Mouse (Mus musculus) liver, embryonic 11.5 days (tissue): ENCODE data around the gene Slc12a9. TPM values are rescaled to one million over a fixed set of nuclear protein-coding genes. Genes with fewer than 3 reads are reported as not detected.
A peak's percentile ranks its signal among the peaks of the same experiment; 100 is the strongest.

Experiments
- ATAC-seq: fragments of 200-750 bp; cut with Nextera tagmentation; replicated peaks from 2 replicates; pipeline ENCODE4 v1.8.0; 2017; ENCODE audit warnings: moderate number of reproducible peaks, mild to moderate bottlenecking, moderate TSS enrichment, moderate library complexity; ENCODE audit not compliant: low FRiP score
- DNase-seq: peaks from one replicate; pipeline ENCODE4 v3.0.0-alpha.2; 2017; ENCODE audit warnings: low spot score
- H3K27ac ChIP-seq: fragments of 300-500 bp; sonication (generic); 2 replicates; pipeline ENCODE4 v1.5.1; 2014; ENCODE audit warnings: mild to moderate bottlenecking, low read depth, low read length, control low read depth
- H3K27me3 ChIP-seq: fragments of 300-500 bp; sonication (generic); replicated peaks from 2 replicates; pipeline ENCODE4 v1.6.1; 2014; ENCODE audit warnings: low read length, mixed read lengths; ENCODE audit not compliant: control insufficient read depth, insufficient read depth
- H3K36me3 ChIP-seq: fragments of 300-500 bp; sonication (generic); 2 replicates; pipeline ENCODE4 v1.6.1; 2014; ENCODE audit warnings: mild to moderate bottlenecking, low read length, moderate library complexity, mixed read lengths; ENCODE audit not compliant: control insufficient read depth, insufficient read depth
- H3K4me1 ChIP-seq: fragments of 300-500 bp; sonication (generic); replicated peaks from 2 replicates; pipeline ENCODE4 v1.6.1; 2014; ENCODE audit warnings: low read length, mixed read lengths; ENCODE audit not compliant: control insufficient read depth, insufficient read depth
- H3K4me2 ChIP-seq: fragments of 300-500 bp; sonication (generic); 2 replicates; pipeline ENCODE4 v1.6.1; 2014; ENCODE audit warnings: mild to moderate bottlenecking, control low read depth, moderate library complexity
- H3K4me3 ChIP-seq: fragments of 300-500 bp; sonication (generic); 2 replicates; pipeline ENCODE4 v1.5.1; 2014; ENCODE audit warnings: low read depth, low read length, control low read depth
- H3K9ac ChIP-seq: fragments of 300-500 bp; sonication (generic); 2 replicates; pipeline ENCODE4 v1.6.1; 2014; ENCODE audit warnings: low read depth, low read length, control low read depth
- H3K9me3 ChIP-seq: fragments of 300-500 bp; sonication (generic); 2 replicates; pipeline ENCODE4 v1.6.1; 2016; ENCODE audit warnings: low read length, inconsistent platforms, mixed read lengths; ENCODE audit not compliant: control insufficient read depth
- WGBS: fragments of 180-500 bp; shearing (Covaris S2); extraction: QIAGEN DNeasy Blood & Tissue Kit; methylation state at CpG from one replicate; pipeline ENCODE4 v1.1.7; 2014; 5-methylcytosine and 5-hydroxymethylcytosine counted together
- polyA plus RNA-seq: library from polyadenylated mRNA; unstranded; fragments of >200 nt; fragmentation: Nextera tagmentation; extraction: Ambion mirVana; gene quantifications from 2 replicates; pipeline ENCODE4 v1.2.1, GENCODE M21; 2014

Gene Slc12a9
- polyA plus RNA-seq, 1 experiment from 2014 or later = 6.4 TPM

DNA sequence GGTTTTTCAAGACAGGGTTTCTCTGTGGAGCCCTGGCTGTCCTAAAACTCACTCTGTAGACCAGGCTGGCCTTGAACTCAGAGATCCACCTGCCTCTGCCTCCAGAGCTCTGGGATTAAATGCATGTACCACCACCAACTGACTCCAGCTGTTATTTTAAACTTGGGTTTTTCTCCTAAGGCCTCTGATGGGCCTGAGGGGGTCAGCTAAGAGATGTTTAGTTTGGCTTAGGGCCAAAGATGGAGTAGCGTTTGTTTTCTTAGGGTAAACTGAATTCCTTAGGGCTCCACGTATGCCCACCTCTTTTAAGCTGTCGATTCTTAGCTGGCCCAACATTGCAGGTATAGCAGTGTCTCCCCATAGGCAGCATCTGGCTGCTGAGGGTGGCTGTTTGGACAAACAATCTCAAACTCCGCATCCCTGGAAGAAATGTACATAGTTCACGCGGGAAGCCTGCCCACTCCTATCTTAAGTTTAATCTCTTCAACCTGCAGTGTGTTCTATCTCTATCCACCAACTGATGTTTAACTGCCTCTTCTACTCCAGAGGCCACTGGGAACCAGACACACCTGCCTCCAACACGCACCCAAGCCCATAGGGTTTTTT lies 9.1 kb upstream of the Slc12a9 start:
- no peak overlapping the region for H3K4me3 ChIP-seq
- H3K4me1 ChIP-seq = peaks cover 26% of the 10 kb centered on the region
- no peak for ATAC-seq
- no peaks in the 10 kb centered on the region for H3K36me3 ChIP-seq
- no peak for DNase-seq
- no peaks in the 10 kb centered on the region for H3K9me3 ChIP-seq
- no peak overlapping the region for H3K27ac ChIP-seq
- 75% methylated on average over 7 of the region's 7 CpGs for WGBS
- H3K9ac ChIP-seq = no peak overlapping the region
- H3K4me2 ChIP-seq = no peak overlapping the region
- H3K27me3 ChIP-seq = peaks cover 1% of the 10 kb centered on the region; the same call in 1 of the 2 replicates

DNA sequence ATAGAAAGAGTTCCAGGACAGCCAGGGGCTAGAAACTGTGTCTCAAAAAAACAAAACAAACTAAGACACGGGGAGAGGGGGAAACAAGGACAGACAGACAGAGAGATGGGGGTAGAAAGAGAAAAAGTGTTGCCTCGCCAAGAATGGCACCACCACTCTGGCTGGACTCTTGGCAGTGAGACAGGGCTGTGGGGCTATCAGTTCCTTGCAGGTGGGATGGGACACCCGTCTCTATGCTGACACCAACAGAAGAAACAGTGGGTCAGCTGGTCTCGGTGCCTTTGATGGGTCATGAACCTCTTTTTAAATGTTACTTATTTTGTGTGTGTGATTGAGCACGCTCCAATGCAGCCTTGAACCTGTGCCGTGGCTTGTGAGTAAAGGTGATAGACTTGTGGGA lies 6.8 kb upstream of the Slc12a9 start:
- no peaks in the 10 kb centered on the region for H3K9me3 ChIP-seq
- no peaks in the 10 kb centered on the region for H3K27me3 ChIP-seq
- no peak overlapping the region; the same call in 1 of the 2 replicates for H3K4me2 ChIP-seq
- H3K4me3 ChIP-seq = no peak overlapping the region
- peaks cover 28% of the 10 kb centered on the region for H3K4me1 ChIP-seq
- no peak for DNase-seq
- peak overlapping the region; percentile 69; the same call in 1 of the 2 replicates for H3K9ac ChIP-seq
- H3K27ac ChIP-seq = peak overlapping the region; percentile 75; the same call in 1 of the 2 replicates
- H3K36me3 ChIP-seq = no peaks in the 10 kb centered on the region
- ATAC-seq = no peak
- 58% methylated on average over 6 of the region's 6 CpGs for WGBS

DNA sequence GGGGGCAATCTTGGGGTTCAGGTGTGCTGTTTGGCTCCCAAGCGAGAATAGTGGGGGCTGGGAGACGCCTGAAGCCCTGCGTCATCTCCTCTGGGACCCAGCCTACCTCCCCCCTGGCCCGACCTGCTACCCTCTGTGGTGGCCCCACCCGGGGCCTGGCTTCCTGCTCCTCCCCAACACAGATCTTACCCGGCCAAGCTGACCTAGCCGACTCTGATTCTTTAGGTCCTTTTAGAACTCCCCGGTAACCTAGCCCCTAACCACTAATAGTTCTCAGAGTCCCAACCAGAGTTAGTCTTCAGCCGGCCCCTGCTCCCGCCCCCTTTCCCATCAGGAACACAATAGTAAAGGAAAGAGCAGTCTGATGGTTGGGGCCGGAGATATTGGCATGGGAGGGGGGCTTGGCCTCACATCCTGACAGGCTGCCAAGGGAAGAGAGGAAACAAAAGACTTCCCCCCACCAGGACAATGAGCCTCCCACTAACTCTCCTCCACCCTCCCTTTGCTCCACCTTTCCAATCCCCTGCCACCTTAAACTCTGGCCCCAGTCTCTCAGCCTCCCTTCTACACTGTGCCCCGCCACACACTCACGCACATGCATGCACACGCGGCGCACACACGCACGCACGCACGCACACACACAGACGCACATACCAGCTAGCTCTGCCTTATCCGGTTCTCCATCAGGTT lies 6.0 kb upstream of the Slc12a9 start:
- Histone ChIP-seq H3K27ac (peak overlapping the region; percentile 75), H3K4me2 (peak overlapping the region; percentile 91), H3K9me3 (no peaks in the 10 kb centered on the region), H3K9ac (peak overlapping the region; percentile 69), H3K4me3 (peak overlapping the region; percentile 54; the same call in 1 of the 2 replicates), H3K36me3 (no peaks in the 10 kb centered on the region), H3K4me1 (peaks cover 28% of the 10 kb centered on the region), H3K27me3 (no peaks in the 10 kb centered on the region)
- 17% methylated on average over 22 of the region's 22 CpGs for WGBS
- DNase-seq (no peak), ATAC-seq (peak; percentile 38; the same call in 1 of the 2 replicates)

DNA sequence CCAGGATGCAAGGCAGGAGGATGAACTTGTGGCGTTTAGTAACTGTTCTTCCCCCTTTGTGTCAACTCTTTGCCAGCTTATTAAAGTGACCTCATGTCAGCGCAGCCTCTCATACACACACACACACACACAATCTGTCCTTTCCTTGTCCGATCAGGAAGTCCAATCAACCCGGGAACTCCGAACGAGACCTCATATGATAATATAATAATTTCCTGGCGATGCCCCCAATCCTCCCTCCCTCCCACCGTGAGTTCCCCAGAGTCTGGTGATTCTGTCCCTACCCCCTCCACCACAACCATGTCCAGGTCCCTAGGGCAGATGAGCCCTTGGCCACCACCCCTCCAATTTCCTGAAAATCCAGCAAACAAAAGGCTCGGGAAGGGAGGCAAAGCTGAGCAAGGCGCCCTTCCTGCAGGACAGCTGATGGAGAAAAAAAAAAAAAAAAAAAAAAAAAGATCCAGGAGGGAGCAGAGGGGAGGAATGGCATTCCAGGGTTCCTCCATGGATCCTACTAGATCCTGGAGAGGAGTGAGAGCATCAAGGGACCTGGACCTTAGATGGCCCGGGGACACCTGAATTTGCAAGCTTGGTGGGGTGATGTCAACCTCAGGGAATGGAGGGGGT lies 5.4 kb upstream of the Slc12a9 start:
- DNase-seq = no peak

DNA sequence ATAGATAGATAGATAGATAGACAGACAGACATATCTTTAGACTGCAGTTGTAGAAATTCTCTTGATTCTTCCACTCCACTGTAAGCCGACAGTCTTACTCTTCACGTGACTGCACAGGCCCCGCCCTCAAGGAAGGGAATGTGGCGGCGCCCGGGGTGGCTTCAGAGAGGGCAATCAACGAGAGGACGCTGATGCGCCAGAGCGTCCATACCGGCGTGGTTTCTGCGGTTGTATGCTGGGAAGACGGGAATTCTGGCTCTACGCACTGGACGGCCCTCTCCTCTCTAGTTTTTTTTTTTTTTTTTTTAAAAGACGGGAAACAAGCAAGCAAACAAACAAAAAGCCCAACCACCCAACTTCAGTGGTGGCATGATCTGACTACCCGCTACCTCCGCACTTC lies 4.9 kb upstream of the Slc12a9 start:
- 0% methylated on average over 19 of the region's 19 CpGs for WGBS
- no peaks in the 10 kb centered on the region for H3K36me3 ChIP-seq
- DNase-seq (peak; percentile 76), ATAC-seq (peak; percentile 79)
- H3K4me1 ChIP-seq = peaks cover 32% of the 10 kb centered on the region
- peak overlapping the region; percentile 69 for H3K9ac ChIP-seq
- H3K4me3 ChIP-seq = peak overlapping the region; percentile 54
- peak overlapping the region; percentile 91 for H3K4me2 ChIP-seq
- peak overlapping the region; percentile 75 for H3K27ac ChIP-seq
- H3K27me3 ChIP-seq = no peaks in the 10 kb centered on the region
- H3K9me3 ChIP-seq = no peaks in the 10 kb centered on the region

More for the DNA sequence above, 5.4 kb upstream of the Slc12a9 start:
- WGBS = 3% methylated on average over 11 of the region's 11 CpGs
- H3K36me3 ChIP-seq = no peaks in the 10 kb centered on the region
- H3K4me2 ChIP-seq = peak overlapping the region; percentile 91
- peak overlapping the region; percentile 75 for H3K27ac ChIP-seq
- peaks cover 32% of the 10 kb centered on the region for H3K4me1 ChIP-seq
- peak; percentile 15 for ATAC-seq
- H3K9ac ChIP-seq = peak overlapping the region; percentile 69
- H3K27me3 ChIP-seq = no peaks in the 10 kb centered on the region
- no peaks in the 10 kb centered on the region for H3K9me3 ChIP-seq
- peak overlapping the region; percentile 54 for H3K4me3 ChIP-seq

DNA sequence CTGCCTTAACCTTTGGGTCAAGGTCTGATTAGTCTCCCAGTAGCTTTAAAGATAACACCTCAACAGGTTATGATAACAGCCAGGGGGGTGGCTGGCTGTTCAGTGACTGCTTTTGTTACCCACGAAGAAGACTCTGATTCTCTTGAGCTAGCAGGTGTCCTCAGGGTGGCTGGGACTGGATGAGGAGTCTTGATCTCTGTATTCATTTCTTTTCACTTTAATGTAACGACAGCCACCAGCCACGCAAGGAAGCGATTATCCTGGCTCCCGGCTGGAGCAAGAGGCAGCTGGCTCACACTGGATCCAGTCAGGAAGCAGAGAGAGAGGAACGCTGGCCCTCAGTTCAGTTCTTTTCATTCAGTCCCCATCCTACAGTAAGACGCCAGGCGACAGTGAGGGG lies 3.8 kb upstream of the Slc12a9 start:
- no peaks in the 10 kb centered on the region for H3K9me3 ChIP-seq
- H3K4me2 ChIP-seq = peak overlapping the region; percentile 91
- peak overlapping the region; percentile 43 for H3K27ac ChIP-seq
- no peaks in the 10 kb centered on the region for H3K27me3 ChIP-seq
- no peaks in the 10 kb centered on the region for H3K36me3 ChIP-seq
- H3K4me1 ChIP-seq = peaks cover 33% of the 10 kb centered on the region
- 48% methylated on average over 8 of the region's 8 CpGs for WGBS
- ATAC-seq = no peak
- H3K4me3 ChIP-seq = no peak overlapping the region
- H3K9ac ChIP-seq = 0 out of 2 replicates have a peak overlapping the region, but pooled peaks have one; percentile 14
- DNase-seq = no peak

DNA sequence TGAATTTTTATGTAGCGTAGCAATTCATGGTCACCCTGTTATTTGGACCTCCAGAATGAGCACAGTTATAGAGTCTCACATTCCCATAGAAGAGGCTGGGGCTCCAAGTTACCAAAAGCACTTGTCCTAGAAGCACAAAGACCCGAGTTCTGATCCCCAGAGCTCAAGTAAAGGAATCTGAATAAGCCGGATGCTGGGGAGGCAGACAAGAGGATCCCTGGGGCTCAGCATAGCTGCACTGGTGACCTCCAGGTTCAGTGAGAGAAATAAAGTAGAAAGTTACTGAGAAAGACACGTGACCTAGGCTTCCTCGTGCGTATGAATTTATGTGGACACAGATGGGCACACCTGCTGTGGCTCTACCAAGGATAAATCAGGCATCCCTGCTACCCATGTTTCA lies 1.7 kb upstream of the Slc12a9 start:
- Histone ChIP-seq H3K4me1 (peaks cover 34% of the 10 kb centered on the region), H3K36me3 (no peaks in the 10 kb centered on the region), H3K27me3 (no peaks in the 10 kb centered on the region), H3K27ac (no peak overlapping the region), H3K9me3 (no peaks in the 10 kb centered on the region), H3K4me2 (no peak overlapping the region), H3K4me3 (no peak overlapping the region), H3K9ac (no peak overlapping the region)
- ATAC-seq = no peak
- no peak for DNase-seq
- WGBS = 86% methylated on average over 6 of the region's 6 CpGs

DNA sequence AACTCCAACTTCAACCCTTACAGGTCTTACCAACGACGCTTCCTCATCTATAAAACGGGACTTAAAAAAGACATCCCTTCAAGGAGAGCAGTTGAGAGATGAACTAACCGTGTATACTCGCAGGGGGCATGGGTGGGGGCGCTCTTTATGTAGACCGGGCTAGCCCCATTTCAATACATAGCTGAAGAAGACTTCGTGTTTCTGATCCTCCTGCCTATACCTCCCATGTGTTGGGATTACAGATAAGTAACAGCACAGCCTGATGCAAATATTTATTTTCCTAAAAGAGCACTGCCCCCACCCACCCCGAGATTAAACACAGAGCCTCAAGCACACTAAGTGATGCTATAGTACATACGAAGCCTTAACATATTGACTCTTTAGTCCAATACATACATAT lies 920 bp upstream of the Slc12a9 start:
- H3K27me3 ChIP-seq = no peaks in the 10 kb centered on the region
- peak overlapping the region; percentile 89 for H3K4me2 ChIP-seq
- no peak overlapping the region for H3K27ac ChIP-seq
- H3K4me3 ChIP-seq = peak overlapping the region; percentile 70
- WGBS = 45% methylated on average over 10 of the region's 10 CpGs
- ATAC-seq (no peak), DNase-seq (no peak)
- H3K9ac ChIP-seq = peak overlapping the region; percentile 70; the same call in 1 of the 2 replicates
- H3K9me3 ChIP-seq = no peaks in the 10 kb centered on the region
- no peaks in the 10 kb centered on the region for H3K36me3 ChIP-seq
- H3K4me1 ChIP-seq = peaks cover 27% of the 10 kb centered on the region
